Mouse (Mus musculus): ENCODE results near the gene Brd7.

- TF ChIP-seq CTCF (IDR thresholded peaks at IDR 0.05; ENCODE audit: control insufficient read depth, insufficient read depth, insufficient read length): no peak
- TF ChIP-seq MYOD1 (IDR thresholded peaks at IDR 0.05; ENCODE audit: control insufficient read depth, insufficient read length, low read depth): no peak
- TF ChIP-seq USF1 (IDR thresholded peaks at IDR 0.05; ENCODE audit: low read depth): no peak
Measured at GRCm38 (mm10) chr8:88357946-88358345, 4.0 kb downstream of the Brd7 start.

Measured in C2C12 (cell line).